Mouse (Mus musculus) frontal cortex, adult (tissue): ENCODE results near the gene 2210010C04Rik.

Experiments used
- ATAC-seq: cut with Nextera tagmentation; 2 replicates; pipeline ENCODE4 v1.9.2; 2017; ENCODE audit warnings: mild to moderate bottlenecking, moderate library complexity, mixed read lengths; ENCODE audit not compliant: low TSS enrichment

The 2210010C04Rik gene

GRCm38 (mm10) chr6:41035409-41035808 lies at the start of gene 2210010C04Rik:
Gene 2210010C04Rik, minus strand, starts transcription at chr6:41035509.
- no peak for ATAC-seq

GRCm38 (mm10) chr6:41080121-41080520 lies 44.8 kb upstream of the 2210010C04Rik start:
- ATAC-seq: no peak

- peak; percentile 90 for ATAC-seq
Observed at GRCm38 (mm10) chr6:41078539-41079303, 43.4 kb upstream of the 2210010C04Rik start.

GRCm38 (mm10) chr6:41075753-41076152 lies 40.4 kb upstream of the 2210010C04Rik start:
- ATAC-seq: no peak

GRCm38 (mm10) chr6:41063332-41063731 lies 28.0 kb upstream of the 2210010C04Rik start:
- peak; percentile 95 for ATAC-seq

DNA sequence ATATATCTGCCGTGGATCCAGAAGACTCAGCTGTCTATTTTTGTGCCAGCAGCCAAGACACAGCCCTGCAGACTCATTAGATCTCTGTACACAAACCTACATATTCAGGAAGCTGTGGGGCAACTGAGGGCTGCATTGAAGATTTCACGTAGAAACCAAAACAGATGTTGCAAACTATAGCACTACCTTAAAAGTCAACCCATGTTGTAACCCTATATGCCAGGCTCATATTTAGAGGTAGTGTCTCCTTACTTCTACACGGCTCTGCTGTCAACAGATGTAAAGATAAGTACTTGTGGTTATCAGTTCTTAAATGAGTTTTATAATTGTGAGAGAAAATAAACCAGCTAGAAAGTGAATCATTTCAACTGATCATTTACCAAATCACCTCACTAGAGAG lies 27.4 kb upstream of the 2210010C04Rik start:
- ATAC-seq: 0 out of 2 replicates have a peak, but pooled peaks have one; percentile 9

GRCm38 (mm10) chr6:41062081-41062480 lies 26.8 kb upstream of the 2210010C04Rik start:
- ATAC-seq: no peak

GRCm38 (mm10) chr6:41061085-41061484 lies 25.8 kb upstream of the 2210010C04Rik start:
- no peak for ATAC-seq

GRCm38 (mm10) chr6:41057653-41058052 lies 22.3 kb upstream of the 2210010C04Rik start:
- ATAC-seq: peak; percentile 86

DNA sequence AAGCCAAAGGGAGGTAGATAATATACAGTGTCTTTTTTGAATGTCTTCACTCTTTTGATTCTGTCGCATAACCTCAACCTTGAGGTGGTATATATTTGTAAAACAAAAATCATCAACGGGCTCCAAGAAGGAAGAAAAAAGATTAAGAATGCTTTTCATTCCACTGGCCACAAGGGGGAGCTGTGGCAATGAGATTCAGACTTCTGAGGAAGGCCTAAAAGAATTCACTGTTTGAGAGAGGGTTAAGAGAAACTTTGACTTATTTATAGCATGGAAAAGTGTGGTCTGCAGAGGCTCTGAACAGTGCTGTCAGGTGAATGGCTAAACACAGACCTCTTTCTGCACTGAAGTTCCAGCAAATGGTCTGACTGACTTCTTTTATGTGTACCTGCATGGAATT lies 20.3 kb upstream of the 2210010C04Rik start:
- peak; percentile 32 for ATAC-seq

GRCm38 (mm10) chr6:41054379-41054778 lies 19.1 kb upstream of the 2210010C04Rik start:
- no peak for ATAC-seq

- no peak for ATAC-seq
Observed at GRCm38 (mm10) chr6:41051824-41052223, 16.5 kb upstream of the 2210010C04Rik start.

- peak; percentile 98 for ATAC-seq
Observed at GRCm38 (mm10) chr6:41048602-41049001, 13.3 kb upstream of the 2210010C04Rik start.

- ATAC-seq: no peak
Observed at GRCm38 (mm10) chr6:41047961-41048360, 12.7 kb upstream of the 2210010C04Rik start.

DNA sequence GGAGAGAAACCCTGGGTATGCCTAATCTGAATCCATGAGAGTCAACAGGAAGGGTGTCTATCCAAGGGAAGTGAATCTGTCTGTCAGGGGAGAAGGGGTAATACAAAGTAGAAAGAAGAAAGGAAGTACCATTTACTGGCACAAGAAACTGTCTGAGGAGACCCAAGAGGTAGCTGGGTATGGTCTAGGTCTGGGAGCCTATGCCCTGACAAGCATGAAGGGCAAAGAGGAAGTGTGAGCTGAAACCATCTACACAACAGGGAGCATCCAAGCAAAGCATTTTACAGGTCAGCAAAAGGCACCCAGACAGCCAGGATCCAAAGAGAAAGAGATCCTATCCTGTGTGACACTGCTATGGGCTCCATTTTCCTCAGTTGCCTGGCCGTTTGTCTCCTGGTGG lies 11.9 kb upstream of the 2210010C04Rik start:
- ATAC-seq: no peak

DNA sequence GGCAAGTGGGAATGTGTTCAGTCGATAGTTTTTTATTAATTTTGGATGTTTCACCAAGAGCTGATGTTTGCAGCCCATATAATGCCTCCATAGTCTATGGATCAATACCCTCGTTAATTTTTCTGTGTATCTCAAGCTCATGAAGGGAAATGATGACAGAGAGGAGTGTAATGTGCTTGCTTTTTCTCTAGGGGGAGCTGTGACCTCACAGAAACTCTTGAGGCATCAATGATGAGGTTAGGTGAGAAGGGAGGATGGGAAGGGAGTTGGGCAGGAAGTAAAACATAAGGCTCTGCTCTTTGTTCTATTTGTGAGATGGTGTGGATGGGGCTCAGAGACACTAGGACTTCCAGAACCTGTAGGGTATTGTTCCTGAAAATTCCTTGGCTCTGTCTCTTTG lies 11.2 kb upstream of the 2210010C04Rik start:
- ATAC-seq: peak; percentile 60

GRCm38 (mm10) chr6:41044753-41045152 lies 9.4 kb upstream of the 2210010C04Rik start:
- ATAC-seq: no peak

DNA sequence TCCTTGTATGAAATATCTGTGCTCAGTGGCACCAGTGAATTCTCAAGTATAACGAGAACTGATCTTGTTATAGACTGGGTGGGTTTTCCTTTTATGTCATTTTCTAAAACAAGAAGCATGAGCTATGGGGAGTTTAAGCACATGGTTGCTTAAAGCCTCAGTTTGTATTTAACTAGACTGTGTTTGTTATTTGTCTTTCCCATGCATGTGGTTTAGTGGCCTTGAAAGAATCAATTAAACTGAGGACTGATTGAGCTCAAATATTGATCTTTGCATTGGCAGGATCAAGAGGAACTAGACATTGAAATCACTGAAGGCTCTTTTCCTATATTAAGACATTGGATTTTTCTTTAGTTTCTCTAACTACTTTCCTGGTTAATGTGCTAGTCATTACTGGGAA lies 9.0 kb upstream of the 2210010C04Rik start:
- ATAC-seq: no peak

GRCm38 (mm10) chr6:41032802-41033201 lies 2.5 kb downstream of the 2210010C04Rik start:
- ATAC-seq: peak; percentile 72

DNA sequence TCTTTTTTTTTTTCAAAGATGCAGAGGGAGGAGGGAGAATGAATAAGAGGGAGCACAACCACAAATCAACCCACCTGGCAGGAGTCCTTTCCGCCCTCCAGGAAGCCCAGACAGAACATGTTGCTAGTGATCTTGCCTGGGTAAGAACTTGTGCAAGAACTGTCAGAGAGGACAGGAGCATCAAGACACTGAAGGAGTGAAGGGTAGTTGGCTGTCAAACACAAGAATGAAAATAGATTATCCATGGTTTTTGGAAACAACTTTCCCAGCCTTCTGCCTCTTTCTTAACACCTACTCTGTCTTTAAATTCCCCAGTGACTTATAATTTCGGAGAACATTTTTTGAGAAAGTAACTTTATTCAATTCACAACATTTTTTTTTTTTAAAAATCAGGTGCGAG lies 3.1 kb downstream of the 2210010C04Rik start:
- ATAC-seq: peak; percentile 92

DNA sequence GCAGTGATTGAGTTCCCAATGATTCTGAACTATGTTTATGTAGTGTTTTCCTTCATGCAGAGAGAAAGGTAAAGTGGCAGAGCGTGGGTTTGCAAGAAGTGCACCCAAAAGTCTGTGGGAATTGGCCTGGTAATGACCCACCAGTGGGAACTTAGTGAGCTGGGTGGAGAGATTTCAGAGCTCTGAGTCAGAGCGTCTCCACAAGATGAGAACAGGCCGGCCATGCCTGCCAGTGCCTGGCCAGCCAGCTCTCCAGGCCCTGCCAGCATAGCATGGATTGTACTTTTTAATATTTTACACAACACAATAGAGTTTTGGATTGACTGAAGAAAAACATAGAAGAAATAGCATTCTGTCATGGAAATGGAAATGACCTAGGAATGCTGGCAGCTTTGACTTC lies 4.5 kb downstream of the 2210010C04Rik start:
- ATAC-seq: no peak

DNA sequence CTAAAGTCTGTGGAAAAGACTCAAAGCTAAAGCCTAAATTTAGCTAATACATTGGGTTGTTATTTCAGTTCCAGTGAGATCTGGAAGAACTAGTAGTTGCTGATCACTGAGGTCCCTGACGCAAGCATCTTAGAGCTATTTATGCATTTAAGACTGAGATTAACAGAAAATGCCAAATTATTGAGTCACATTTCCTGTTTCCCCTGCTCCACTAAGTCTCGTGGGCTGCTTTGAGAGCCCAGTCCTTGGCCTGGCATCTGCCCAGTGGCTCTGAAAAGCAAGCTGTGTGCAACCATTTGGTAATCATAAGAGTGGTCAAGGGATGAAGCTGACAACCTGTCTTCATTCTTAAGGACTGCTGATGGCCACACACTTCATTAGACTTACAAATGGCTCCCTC lies 8.3 kb downstream of the 2210010C04Rik start:
- peak; percentile 55 for ATAC-seq

DNA sequence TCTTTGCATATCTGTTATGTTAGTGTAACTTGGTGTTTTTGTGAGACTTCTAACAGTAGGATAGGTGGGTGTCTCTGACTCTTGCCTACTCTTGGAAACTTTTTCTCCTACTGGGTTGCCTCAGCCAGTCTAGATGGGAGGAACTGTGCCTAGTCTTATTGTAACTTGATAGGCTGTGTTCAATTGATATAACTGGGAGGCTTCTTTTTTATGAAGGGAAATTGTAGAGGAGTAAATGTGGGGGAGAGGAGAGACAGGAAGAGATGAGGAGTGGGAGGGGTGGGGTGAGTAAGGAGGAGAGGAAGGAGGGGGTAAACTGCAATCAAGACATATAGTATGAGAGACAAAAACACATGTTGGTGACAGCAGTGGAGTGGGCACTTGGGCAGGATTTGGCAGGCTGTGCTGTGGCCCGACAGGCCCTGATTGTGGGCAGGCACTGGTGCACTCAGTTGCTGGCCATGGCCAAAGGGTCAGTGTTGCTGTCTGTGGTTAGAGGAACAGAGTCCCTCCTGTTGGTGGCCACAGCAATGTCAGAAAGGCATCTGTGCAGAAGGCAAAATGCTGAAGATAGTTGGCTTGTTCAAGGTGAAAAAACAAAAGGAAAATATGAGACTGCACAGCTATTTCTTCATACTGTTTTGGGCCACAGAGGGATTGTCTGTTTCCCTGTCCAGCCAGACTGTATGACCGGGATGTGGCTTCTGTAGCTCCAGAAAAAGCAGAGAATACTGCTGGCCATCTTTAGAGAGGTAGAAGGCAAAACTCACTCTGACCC lies 9.2 kb downstream of the 2210010C04Rik start:
- ATAC-seq: no peak
